10 mouse cellular contexts compared by ENCODE assay signal in the genomic region with DNA sequence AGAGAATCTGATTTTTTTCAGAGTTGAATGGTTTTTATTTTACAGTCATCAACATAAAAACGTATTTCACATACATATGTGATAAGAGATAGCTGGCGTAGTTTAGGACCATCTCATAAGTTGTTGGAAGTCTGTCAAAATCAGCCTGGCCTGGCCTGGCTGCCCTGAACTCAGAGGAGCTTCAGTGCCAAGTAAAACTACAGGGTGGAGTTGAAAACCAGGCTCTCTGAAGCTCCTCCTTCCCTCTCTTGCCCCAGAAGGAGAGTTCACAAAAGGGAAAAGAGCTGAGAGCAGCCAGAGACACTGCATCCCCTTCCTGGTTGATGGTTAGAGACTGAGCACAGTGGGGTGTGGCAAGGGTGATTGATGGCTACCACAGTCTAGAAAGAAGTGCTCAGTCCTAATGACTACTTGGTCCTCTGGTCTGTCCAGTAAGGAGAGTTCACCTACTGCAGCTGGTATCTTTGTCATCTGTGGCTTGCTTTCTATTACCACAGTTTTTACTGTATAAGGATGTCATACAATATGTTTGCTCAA. TPM values are rescaled to one million over a fixed set of nuclear protein-coding genes. Genes with fewer than 3 reads are reported as not detected.
DNase-seq lines count a peak whose midpoint lies in the region; ATAC-seq and TF ChIP-seq lines count a peak whose summit lies in the region.
"Had no signal": no experiment of that assay in that cellular context is flagged by ENCODE, and none has a peak within 500 bp of the region (broad histone marks: within the 10 kb centered on the region; RNA-seq: fewer than 3 reads in every experiment).

No protein-coding gene starts in this region.

- no peaks in the 10 kb centered on the region for H3K36me3 ChIP-seq in liver, adult 2 months (ENCODE audit: control insufficient read depth, insufficient read depth, low read length)

- no peak overlapping the region for H3K4me3 ChIP-seq in liver, adult 2 months (ENCODE audit: insufficient read depth, low read depth, low read length)
- H3K4me3 ChIP-seq: limb, embryonic 13.5 days had no signal

- no peak overlapping the region for H3K27ac ChIP-seq in liver, adult 2 months (replicated peaks; ENCODE audit: insufficient read depth, low read depth, low read length)
- H3K27ac ChIP-seq: limb, embryonic 13.5 days had no signal

- no peak for TF ChIP-seq CTCF in liver, adult 2 months (IDR thresholded peaks at IDR 0.05; ENCODE audit: low read depth, low read length)

- peak; percentile 21 for DNase-seq in embryo, embryonic 10.5 days (ENCODE audit: low spot score)
- DNase-seq in embryo, embryonic 9.5 days (ENCODE audit: extremely low spot score) = no peak
- peak; percentile 25 for DNase-seq in liver, adult 2 months (ENCODE audit: extremely low read depth, low read depth, low spot score)
- DNase-seq in liver = no peak
- peak; percentile 11 for DNase-seq in kidney, postnatal 10 days
- no peak for DNase-seq in left cerebral cortex, adult 9 months (ENCODE audit: low spot score in 2 of 2)
- no peak for DNase-seq in cerebellum, adult 18-20 months

- 22% methylated on average over 2 of the region's 2 CpGs for WGBS in liver, adult 2 months

- no peaks in the 10 kb centered on the region for H3K27me3 ChIP-seq in liver, adult 2 months (ENCODE audit: control insufficient read depth, insufficient read depth, low read length)
- H3K27me3 ChIP-seq: limb, embryonic 13.5 days had no signal

- no peak overlapping the region for H3K9ac ChIP-seq in liver, adult 2 months (ENCODE audit: low read depth, low read length)
- H3K9ac ChIP-seq: limb, embryonic 13.5 days had no signal

- H3K4me1 ChIP-seq in liver, adult 2 months (ENCODE audit: control insufficient read depth, insufficient read depth, low read length) = no peaks in the 10 kb centered on the region

- TF ChIP-seq POLR2A in liver, adult 2 months (IDR thresholded peaks at IDR 0.05; ENCODE audit: extremely low read depth, insufficient read depth, low read length) = no peak

- no peaks in the 10 kb centered on the region for H3K79me2 ChIP-seq in liver, adult 2 months (ENCODE audit: control insufficient read depth, insufficient read depth, low read length)

- ATAC-seq in granulocyte monocyte progenitor cell, adult 5-6 weeks (replicated peaks; ENCODE audit: poor library complexity, severe bottlenecking) = peak; percentile 48

RNA-seq across cellular contexts. Expression of gene Acot12, which starts 45.1 kb away (rescaled TPM):
- total RNA-seq in liver, adult 2 months (2014; rRNA removed) = 104 and 121 TPM in 2 replicates
- polyA plus RNA-seq in liver, adult 2 months (2012; rRNA removed) = 57.1 and 58.8 TPM in 2 replicates
- not detected in 2 replicates for total RNA-seq in granulocyte monocyte progenitor cell, adult 5-6 weeks (2014; fragmentation: Nextera tagmentation)
- total RNA-seq in granulocyte monocyte progenitor cell, adult 5-6 weeks (2017) = not detected in 2 replicates
- polyA plus RNA-seq: limb, embryonic 13.5 days; stomach, embryonic 14.5 days had no signal

Comparison
In these comparisons a context has a peak if more than half of its experiments do, and no peak if none do; other contexts are left out.
1. DNase-seq: peak in embryo, embryonic 10.5 days (single experiment), liver, adult 2 months (single experiment) and kidney, postnatal 10 days (single experiment); none in embryo, embryonic 9.5 days (single experiment), liver (single experiment), left cerebral cortex, adult 9 months (0 of 2) and cerebellum, adult 18-20 months (0 of 2).
2. RNA of gene Acot12, which starts 45.1 kb away (total RNA-seq): 104 to 121 TPM in liver, adult 2 months; not detected in granulocyte monocyte progenitor cell, adult 5-6 weeks; every median in the first group is over 100 times any median in the second.